Mouse (Mus musculus): ENCODE measurements around the gene Vmn2r81. TPM values are rescaled to one million over a fixed set of nuclear protein-coding genes. Genes with fewer than 3 reads are reported as not detected.
"Not testable (repeated sequence)": the region's sequence is repeated elsewhere in the genome, so short reads cannot be mapped to it uniquely, and the experiment has no call there.

Gene Vmn2r81
- total RNA-seq (2021), result not detected
- long read RNA-seq, experiment 1, result 0 reads
- long read RNA-seq, experiment 2, result 0 reads

- intact Hi-C loops (cut with DNase I); DNase-seq (ENCODE audit: low spot score in 2 of 2): not testable (repeated sequence)
These were observed at the start of gene Vmn2r81 for GRCm38 (mm10) chr10:79247392-79247791. Vmn2r81 (plus strand) TSS chr10:79247692.

- DNase-seq (ENCODE audit: low spot score in 2 of 2); intact Hi-C loops (cut with DNase I): not testable (repeated sequence)
These were observed 47.5 kb upstream of the Vmn2r81 start for GRCm38 (mm10) chr10:79199973-79200372.

GRCm38 (mm10) chr10:79220432-79220831 lies 27.1 kb upstream of the Vmn2r81 start:
- intact Hi-C loops (cut with DNase I), result no loop called here

GRCm38 (mm10) chr10:79221606-79222005 lies 25.9 kb upstream of the Vmn2r81 start:
- intact Hi-C loops (cut with DNase I), result no loop called here
- DNase-seq (ENCODE audit: low spot score in 2 of 2), result no peak

More at GRCm38 (mm10) chr10:79220432-79220831, 27.1 kb upstream of the Vmn2r81 start:
- DNase-seq (ENCODE audit: low spot score in 2 of 2), result no peak

- DNase-seq (ENCODE audit: low spot score in 2 of 2), result no peak
- intact Hi-C loops (cut with DNase I), result no loop called here
These were observed 25.3 kb upstream of the Vmn2r81 start for GRCm38 (mm10) chr10:79222214-79222613.

- DNase-seq (ENCODE audit: low spot score in 2 of 2); intact Hi-C loops (cut with DNase I): not testable (repeated sequence)
These were observed 74.7 kb downstream of the Vmn2r81 start for GRCm38 (mm10) chr10:79322033-79322736.

- intact Hi-C loops (cut with DNase I), result no loop called here
- DNase-seq (ENCODE audit: low spot score in 2 of 2), result no peak
These were observed 75.2 kb downstream of the Vmn2r81 start for GRCm38 (mm10) chr10:79322737-79323086.

Other genes starting within 250 kb of the Vmn2r81 start
- gene Olfr1351, start 235.2 kb upstream of the Vmn2r81 start, total RNA-seq (2021), result not detected
- gene Olfr57, start 219.0 kb upstream of the Vmn2r81 start, total RNA-seq (2021), result not detected
- gene 2610008E11Rik, start 150.1 kb upstream of the Vmn2r81 start, total RNA-seq (2021), result 10 to 100 TPM; 22.4 to 24.0 TPM
- not detected for gene Vmn2r80, start 98.9 kb upstream of the Vmn2r81 start, total RNA-seq (2021)
- gene Vmn2r82, start 108.8 kb downstream of the Vmn2r81 start, total RNA-seq (2021), result not detected
- gene Vmn2r83, start 221.0 kb downstream of the Vmn2r81 start, total RNA-seq (2021), result not detected

All from left cerebral cortex, postnatal 14 days (tissue).